13 mouse cellular contexts compared by ENCODE assay signal in the genomic region with DNA sequence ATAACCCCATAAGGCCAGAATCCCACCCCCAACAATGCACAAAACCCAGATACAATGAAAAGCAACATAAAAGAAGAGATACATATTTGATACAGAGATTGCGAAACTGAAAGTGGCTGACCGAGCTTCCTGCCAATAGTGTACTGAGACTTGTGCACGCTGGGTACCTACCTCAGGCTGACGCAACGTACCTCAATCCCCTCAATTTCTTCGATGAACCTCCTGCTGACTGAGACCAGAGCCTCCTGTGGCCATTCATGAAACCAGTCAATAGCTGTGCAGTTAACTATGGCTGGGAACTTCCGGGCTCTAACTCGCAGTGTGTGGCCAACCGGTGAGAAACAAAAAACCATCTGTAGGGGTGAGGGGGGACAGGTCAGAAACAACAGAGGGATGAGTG.
DNase-seq lines count a peak whose midpoint lies in the region; TF ChIP-seq lines count a peak whose summit lies in the region.
"Had no signal": no experiment of that assay in that cellular context is flagged by ENCODE, and none has a peak within 500 bp of the region (broad histone marks: within the 10 kb centered on the region; RNA-seq: fewer than 3 reads in every experiment).

No protein-coding gene starts in this region.

- H3K36me3 ChIP-seq in spleen, adult 2 months (ENCODE audit: control insufficient read depth, insufficient read depth, low read length), result no peaks in the 10 kb centered on the region
- H3K36me3 ChIP-seq in myocyte (ENCODE audit: control insufficient read depth, insufficient read depth), result no peaks in the 10 kb centered on the region

- no peak for TF ChIP-seq POLR2A in spleen, adult 2 months (IDR thresholded peaks at IDR 0.05; ENCODE audit: low read depth, low read length)
- no peak for TF ChIP-seq POLR2A in bone marrow macrophage, adult 2 months (IDR thresholded peaks at IDR 0.05; ENCODE audit: borderline replicate concordance, low read depth, low read length)
- TF ChIP-seq POLR2A in myocyte (IDR thresholded peaks at IDR 0.05; ENCODE audit: insufficient read length, low read depth), result no peak

- H3K4me3 ChIP-seq in spleen, adult 2 months (ENCODE audit: extremely low read depth, insufficient read depth, insufficient read length), result peak overlapping the region; percentile 4; the same call in 1 of the 2 replicates
- peak overlapping the region; percentile 42 for H3K4me3 ChIP-seq in bone marrow macrophage, adult 2 months (ENCODE audit: insufficient read depth, low read length)
- H3K4me3 ChIP-seq in myocyte, result no peak overlapping the region

- peak overlapping the region; percentile 15 for H3K4me2 ChIP-seq in myocyte (ENCODE audit: low read depth)

- H3K4me1 ChIP-seq in spleen, adult 2 months (ENCODE audit: control insufficient read depth, insufficient read depth, insufficient read length), result peaks cover 3% of the 10 kb centered on the region; the same call in 1 of the 2 replicates
- H3K4me1 ChIP-seq in bone marrow macrophage, adult 2 months (ENCODE audit: control insufficient read depth, insufficient read depth, low read length), result 0 out of 2 replicates have a peak, but pooled peaks cover 2% of the 10 kb centered on the region

- H3K27me3 ChIP-seq in spleen, adult 2 months (ENCODE audit: control insufficient read depth, insufficient read depth, low read length), result no peaks in the 10 kb centered on the region
- no peaks in the 10 kb centered on the region for H3K27me3 ChIP-seq in myocyte (ENCODE audit: control insufficient read depth, insufficient read depth, insufficient read length)

- no peak for TF ChIP-seq CTCF in spleen, adult 2 months (IDR thresholded peaks at IDR 0.05; ENCODE audit: extremely low read depth, insufficient read depth, insufficient read length, insufficient replicate concordance)
- no peak for TF ChIP-seq CTCF in bone marrow macrophage, adult 2 months (IDR thresholded peaks at IDR 0.05; ENCODE audit: low read depth, low read length)

- WGBS in spleen, adult 2 months, result 25% methylated on average over 9 of the region's 9 CpGs

- H3K27ac ChIP-seq in spleen, adult 2 months (ENCODE audit: insufficient read depth, low read length), result no peak overlapping the region
- no peak overlapping the region for H3K27ac ChIP-seq in bone marrow macrophage, adult 2 months (ENCODE audit: insufficient read depth, low read depth, low read length)
- H3K27ac ChIP-seq: liver, embryonic 14.5 days had no signal

- intact Hi-C loops in left cerebral cortex, postnatal 10 days (cut with DNase I), result loop anchor here (5.0 to 10.0 kb wide), 2 partner anchors 462 to 860 kb away; no protein-coding TSS in a partner anchor

- H3ac ChIP-seq in myocyte (ENCODE audit: control insufficient read depth, insufficient read length), result no peak overlapping the region

- DNase-seq in spleen, adult 2 months (ENCODE audit: low read depth in 1 of 2, low spot score in 2 of 2), result peak in 1 of 2 experiments; percentile 12
- no peak for DNase-seq in spleen, postnatal 4 days (ENCODE audit: low spot score in 2 of 2)
- no peak for DNase-seq in left cerebral cortex, postnatal 10 days (ENCODE audit: extremely low spot score in 1 of 2, low spot score in 2 of 2)
- DNase-seq in adrenal gland, adult (ENCODE audit: inconsistent age in 2 of 2, low spot score in 1 of 2), result no peak
- no peak for DNase-seq in adrenal gland, postnatal 14 days
- DNase-seq in adrenal gland, postnatal 25 days, result no peak
- DNase-seq: cerebellum, postnatal 14 days; heart, postnatal 10 days; kidney, postnatal 25 days; lung, postnatal 4 days had no signal

- H3K79me2 ChIP-seq in myocyte (ENCODE audit: control insufficient read depth, insufficient read depth), result no peaks in the 10 kb centered on the region

TF ChIP-seq in myocyte, 11 proteins besides CTCF, POLR2A, EP300 and RAD21:
- no peak for TF ChIP-seq TCF12 (IDR thresholded peaks at IDR 0.05; ENCODE audit: insufficient read depth, poor library complexity, severe bottlenecking)
- no peak for TF ChIP-seq MYOG (IDR thresholded peaks at IDR 0.05; ENCODE audit: control insufficient read depth in 1 of 3, insufficient read depth in 1 of 3, insufficient read length in 2 of 3, low read depth in 2 of 3)
- TF ChIP-seq CEBPB (IDR thresholded peaks at IDR 0.05; ENCODE audit: insufficient read depth, poor library complexity, severe bottlenecking), result peak; percentile 68
